Comparison of ENCODE assay signal across 10 mouse cellular contexts in genomic region chr2:114803928-114804327, GRCm38 (mm10).
"Had no signal": no experiment of that assay in that cellular context is flagged by ENCODE, and none has a peak within 500 bp of the region (broad histone marks: within the 10 kb centered on the region; RNA-seq: fewer than 3 reads in every experiment).

No protein-coding gene starts in this region.

- H3K9ac ChIP-seq: hindbrain, embryonic 14.5 days; intestine, embryonic 15.5 days; liver, embryonic 14.5 days; neural tube, embryonic 15.5 days had no signal

- H3K4me3 ChIP-seq: intestine, embryonic 15.5 days; limb, embryonic 10.5 days; myocyte; neural tube, embryonic 15.5 days had no signal

- H3K27me3 ChIP-seq: intestine, embryonic 15.5 days; neural tube, embryonic 15.5 days had no signal

- H3K9me3 ChIP-seq: intestine, embryonic 15.5 days; limb, embryonic 10.5 days; neural tube, embryonic 15.5 days had no signal

- H3K36me3 ChIP-seq: intestine, embryonic 15.5 days; limb, embryonic 10.5 days; neural tube, embryonic 15.5 days had no signal

- H3K4me1 ChIP-seq: intestine, embryonic 15.5 days; neural tube, embryonic 15.5 days had no signal

- ATAC-seq: intestine, embryonic 15.5 days had no signal

- H3K27ac ChIP-seq: hindbrain, embryonic 14.5 days; intestine, embryonic 15.5 days; limb, embryonic 10.5 days; liver, embryonic 14.5 days; neural tube, embryonic 15.5 days; stomach, postnatal 0 days had no signal

- H3K4me2 ChIP-seq: hindbrain, embryonic 14.5 days; intestine, embryonic 15.5 days; neural tube, embryonic 15.5 days had no signal

- DNase-seq: kidney, adult 8-10 months; midbrain, embryonic 14.5 days; thymus, postnatal 14 days had no signal
